Mouse (Mus musculus) lung, adult 2 months (tissue): ENCODE measurements around the gene Gsk3b.

Source experiments
- CTCF ChIP-seq: fragments of 200-500 bp; IDR thresholded peaks from 2 replicates; pipeline ENCODE4 v1.5.1; 2011; ENCODE audit warnings: mild to moderate bottlenecking, low read length, control low read depth; ENCODE audit not compliant: insufficient read depth
- POLR2A ChIP-seq: fragments of 200-500 bp; IDR thresholded peaks from 2 replicates; pipeline ENCODE4 v1.6.1; 2011; ENCODE audit warnings: low read depth, mild to moderate bottlenecking, control low read depth, low read length, borderline replicate concordance; ENCODE audit errors: extremely low read depth

DNA sequence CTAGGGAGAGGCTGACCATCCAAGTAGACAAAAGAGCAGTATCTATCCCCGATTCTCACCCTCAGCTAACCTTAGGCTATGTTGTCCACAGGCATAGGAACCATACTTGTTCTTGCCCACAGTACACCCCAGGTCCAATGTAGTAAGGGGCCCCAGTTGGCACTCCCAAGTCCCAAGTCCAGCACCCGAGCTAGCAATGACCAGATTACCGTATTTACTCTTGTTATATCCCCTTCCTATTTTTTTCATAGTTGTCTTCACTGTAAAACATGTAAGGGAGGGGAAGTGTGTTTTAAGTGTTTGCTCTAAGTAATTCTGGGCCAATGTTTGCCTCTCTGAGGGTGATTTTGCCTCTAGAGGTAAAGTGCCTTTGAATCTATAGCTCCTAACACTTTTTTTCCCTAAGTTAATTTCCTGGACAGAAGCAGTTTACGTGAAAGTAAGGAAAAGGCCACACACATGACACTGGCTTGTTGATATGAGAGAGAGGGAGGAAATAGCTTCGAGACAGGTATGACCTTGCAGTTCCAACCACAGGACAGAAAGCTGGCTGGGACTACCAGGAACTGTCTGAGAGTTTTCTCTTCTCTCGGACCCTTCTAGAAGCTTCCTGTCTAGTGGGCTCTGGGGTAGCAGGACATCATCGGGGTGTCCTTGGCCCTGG, 206.0 kb downstream of the Gsk3b start, which contains the start of gene Nr1i2:
- TF ChIP-seq CTCF: no peak
- no peak for TF ChIP-seq POLR2A
